Mouse (Mus musculus) heart, adult 2 months (tissue): ENCODE data around the gene Rrp7a.

Experiments used
- CTCF ChIP-seq: fragments of 200-600 bp; IDR thresholded peaks from 2 replicates; pipeline ENCODE4 v1.8.1; 2022; ENCODE audit warnings: antibody characterized with exemption, mild to moderate bottlenecking, moderate library complexity
- EP300 ChIP-seq: fragments of 200-500 bp; IDR thresholded peaks from 2 replicates; pipeline ENCODE4 v1.6.1; 2011; ENCODE audit warnings: low read depth, low read length, control low read depth; ENCODE audit not compliant: insufficient read depth
- POLR2A ChIP-seq: fragments of 200-500 bp; IDR thresholded peaks from 2 replicates; pipeline ENCODE4 v1.6.1; 2011; ENCODE audit warnings: mild to moderate bottlenecking, low read depth, low read length, control low read depth; ENCODE audit not compliant: insufficient read depth

DNA sequence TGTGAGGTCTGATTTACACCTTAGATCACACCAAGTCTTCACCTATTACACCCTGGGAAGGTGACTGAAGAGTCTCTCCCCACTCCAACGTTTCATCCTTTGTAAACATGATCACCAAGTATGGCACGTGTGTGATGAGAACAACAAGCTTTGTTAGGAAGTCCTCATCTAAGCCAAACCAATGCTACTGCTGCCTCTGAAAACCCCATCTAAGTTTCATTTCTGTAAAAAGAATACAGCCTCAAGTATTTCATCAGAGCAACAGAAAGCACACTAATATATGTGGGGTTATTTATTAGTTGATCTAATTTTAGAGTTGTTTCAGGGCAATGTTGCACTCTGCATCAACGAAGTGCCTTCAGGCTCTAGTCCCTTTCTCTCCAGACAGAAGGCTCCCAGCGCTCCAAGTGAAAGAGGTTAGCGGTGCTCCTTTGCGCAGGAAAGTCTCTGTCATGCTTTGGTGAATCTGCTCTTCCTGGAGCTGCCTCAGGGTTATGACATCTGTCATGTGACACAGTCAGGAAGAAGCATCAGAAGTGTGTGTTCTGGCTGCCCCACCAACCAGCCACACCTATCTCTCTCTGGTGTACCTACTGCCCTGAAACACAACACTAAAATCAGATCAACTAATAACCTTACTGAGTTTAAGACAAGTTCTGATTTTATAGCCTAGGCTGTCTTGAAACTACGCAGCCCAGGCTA, 7.1 kb upstream of the Rrp7a start:
- TF ChIP-seq CTCF: no peak
- no peak for TF ChIP-seq POLR2A
- TF ChIP-seq EP300: no peak
